Mouse (Mus musculus) forebrain, embryonic 15.5 days (tissue): ENCODE results near the gene 4930595M18Rik. TPM values are rescaled to one million over a fixed set of nuclear protein-coding genes. Genes with fewer than 3 reads are reported as not detected.

ENCODE experiments used
- ATAC-seq: fragments of 200-750 bp; cut with Nextera tagmentation; replicated peaks from 2 replicates; pipeline ENCODE4 v1.8.0; 2017; ENCODE audit warnings: mild to moderate bottlenecking, moderate TSS enrichment, moderate library complexity
- H3K27ac ChIP-seq: fragments of 300-500 bp; sonication (generic); replicated peaks from 2 replicates; pipeline ENCODE4 v1.5.1; 2015; ENCODE audit warnings: mild to moderate bottlenecking, inconsistent platforms
- H3K27me3 ChIP-seq: fragments of 300-500 bp; sonication (generic); 2 replicates; pipeline ENCODE4 v1.6.1; 2015; ENCODE audit warnings: inconsistent platforms
- H3K36me3 ChIP-seq: fragments of 300-500 bp; sonication (generic); 2 replicates; pipeline ENCODE4 v1.6.1; 2015; ENCODE audit warnings: mild to moderate bottlenecking, inconsistent platforms
- H3K4me1 ChIP-seq: fragments of 300-500 bp; sonication (generic); 2 replicates; pipeline ENCODE4 v1.6.1; 2015; ENCODE audit warnings: inconsistent platforms
- H3K4me2 ChIP-seq: fragments of 300-500 bp; sonication (generic); replicated peaks from 2 replicates; pipeline ENCODE4 v1.6.1; 2015; ENCODE audit warnings: mild to moderate bottlenecking, inconsistent platforms
- H3K4me3 ChIP-seq: fragments of 300-500 bp; sonication (generic); 2 replicates; pipeline ENCODE4 v1.5.1; 2015; ENCODE audit warnings: mild to moderate bottlenecking, inconsistent platforms
- H3K9ac ChIP-seq: fragments of 300-500 bp; sonication (generic); replicated peaks from 2 replicates; pipeline ENCODE4 v1.6.1; 2015; ENCODE audit warnings: mild to moderate bottlenecking, inconsistent platforms
- H3K9me3 ChIP-seq: fragments of 300-500 bp; sonication (generic); 2 replicates; pipeline ENCODE4 v1.6.1; 2016; ENCODE audit warnings: inconsistent platforms
- WGBS: fragments of 180-500 bp; shearing (Covaris S2); methylation state at CpG from one replicate; pipeline ENCODE4 v1.1.7; 2015; ENCODE audit warnings: mixed read lengths; 5-methylcytosine and 5-hydroxymethylcytosine counted together
- polyA plus RNA-seq: library from polyadenylated mRNA; unstranded; fragments of >200 nt; fragmentation: Nextera tagmentation; extraction: Ambion mirVana; gene quantifications from 2 replicates; pipeline ENCODE4 v1.2.1, GENCODE M21; 2015

4930595M18Rik gene
- polyA plus RNA-seq: not detected in 2 replicates

GRCm38 (mm10) chrX:81458021-81458420 lies at the start of gene 4930595M18Rik:
4930595M18Rik (minus strand) TSS chrX:81458121.
- H3K4me3 ChIP-seq: no peak within 1 kb of the TSS
- H3K4me1 ChIP-seq: no peaks in the 10 kb centered on the region
- H3K9me3 ChIP-seq: no peaks in the 10 kb centered on the region
- no peaks in the 10 kb centered on the region for H3K36me3 ChIP-seq
- H3K9ac ChIP-seq: no peak within 1 kb of the TSS
- ATAC-seq: no peak
- WGBS: 90% methylated on average over 6 of the region's 6 CpGs
- H3K4me2 ChIP-seq: no peak within 1 kb of the TSS
- no peaks in the 10 kb centered on the region for H3K27me3 ChIP-seq
- H3K27ac ChIP-seq: no peak within 1 kb of the TSS

DNA sequence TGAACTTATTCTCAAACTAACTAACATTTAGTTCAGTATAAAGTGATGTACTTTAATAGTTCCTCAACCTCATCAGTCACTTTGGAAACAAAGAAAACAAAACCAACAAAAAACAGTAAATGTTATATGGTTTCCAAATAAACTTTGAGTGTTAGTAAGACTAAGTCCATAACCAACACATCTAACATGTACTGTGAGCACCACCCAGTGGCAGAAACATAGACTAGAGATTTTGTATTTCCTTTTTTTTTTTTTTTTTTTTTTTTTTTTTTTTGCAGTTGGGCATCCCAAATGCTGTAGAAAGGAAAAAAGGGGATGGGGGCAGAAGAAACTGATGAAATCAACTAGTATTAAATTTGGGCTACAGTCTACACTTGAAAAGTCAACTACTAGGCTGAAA lies 14.6 kb upstream of the 4930595M18Rik start:
- no peak overlapping the region for H3K4me3 ChIP-seq
- no peaks in the 10 kb centered on the region for H3K27me3 ChIP-seq
- no peak overlapping the region for H3K9ac ChIP-seq
- H3K9me3 ChIP-seq: no peaks in the 10 kb centered on the region
- no peaks in the 10 kb centered on the region for H3K36me3 ChIP-seq
- no peak overlapping the region for H3K27ac ChIP-seq
- H3K4me2 ChIP-seq: no peak overlapping the region
- no peaks in the 10 kb centered on the region for H3K4me1 ChIP-seq
- no peak for ATAC-seq
